Mouse (Mus musculus): Measurements from ENCODE around the gene Smco3. TPM values are rescaled to one million over a fixed set of nuclear protein-coding genes. Genes with fewer than 3 reads are reported as not detected.

Smco3 gene
- polyA plus RNA-seq, 1 experiment from 2014 or later, result 1.6 TPM

DNA sequence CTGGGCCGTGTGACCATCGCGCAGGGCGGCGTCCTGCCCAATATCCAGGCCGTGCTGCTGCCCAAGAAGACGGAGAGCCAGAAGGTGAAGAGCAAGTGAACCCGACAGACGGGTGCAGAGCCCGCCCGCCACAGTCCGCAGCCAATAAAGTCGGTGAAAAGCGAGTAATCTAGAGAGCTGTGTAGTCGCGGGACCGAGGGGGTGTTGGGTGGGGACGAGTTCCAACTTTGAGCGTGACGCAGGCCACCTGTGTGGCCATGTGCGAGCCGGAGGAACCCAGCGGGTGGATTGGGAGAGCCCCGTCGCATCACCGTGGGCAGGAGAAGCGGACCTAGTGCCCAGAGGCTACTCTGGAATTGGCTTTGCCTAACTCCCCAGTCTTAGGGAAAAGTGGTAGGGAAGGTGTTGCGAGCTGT is 26.6 kb downstream of the Smco3 start:
- Histone ChIP-seq H3K27ac (ENCODE audit: low read depth) (peak overlapping the region; percentile 54; the same call in 1 of the 2 replicates), H3K4me2 (peak overlapping the region; percentile 95), H3K36me3 (ENCODE audit: insufficient read depth) (peaks cover 22% of the 10 kb centered on the region), H3K27me3 (ENCODE audit: insufficient read depth, low read length) (no peaks in the 10 kb centered on the region), H3K4me1 (ENCODE audit: insufficient read depth) (peaks cover 10% of the 10 kb centered on the region; the same call in 1 of the 2 replicates), H3K9ac (peak overlapping the region; percentile 68), H3K4me3 (ENCODE audit: low read depth, low read length) (peak overlapping the region; percentile 83), H3K9me3 (ENCODE audit: low read depth, low read length) (no peaks in the 10 kb centered on the region)
- ATAC-seq (ENCODE audit: insufficient read depth) (peak; percentile 29), DNase-seq (peak; percentile 31)
- TF ChIP-seq CTCF (IDR thresholded peaks at IDR 0.05; ENCODE audit: low read depth), result no peak
- under 1% methylated on average over 27 of the region's 28 CpGs for WGBS

DNA sequence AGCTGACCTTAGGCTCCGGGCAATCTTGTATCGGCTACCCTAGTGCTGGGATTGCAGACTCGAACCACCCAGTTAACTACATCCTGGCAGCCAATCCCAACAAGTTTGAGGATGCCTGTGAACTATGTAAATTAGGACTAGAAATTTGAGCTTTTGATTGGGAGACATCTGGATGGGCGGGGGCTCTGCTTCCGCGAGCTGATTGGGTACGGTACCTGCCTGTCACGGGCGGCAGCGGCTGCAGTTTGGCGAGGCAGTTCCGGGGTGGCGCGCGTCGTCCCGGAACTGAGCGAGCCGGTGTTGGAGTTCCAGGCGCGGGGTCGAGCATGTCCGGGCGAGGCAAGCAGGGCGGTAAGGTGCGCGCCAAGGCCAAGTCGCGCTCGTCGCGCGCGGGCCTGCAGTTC is 27.2 kb downstream of the Smco3 start, which contains the start of gene H2afj:
TSS of gene H2afj (plus strand) at position 231 of the 404 bp plus-strand sequence.
- H3K36me3 ChIP-seq (ENCODE audit: insufficient read depth), result peaks cover 16% of the 10 kb centered on the region
- peak within 1 kb of the TSS; percentile 68 for H3K9ac ChIP-seq
- ATAC-seq (ENCODE audit: insufficient read depth) (peak; percentile 77), DNase-seq (peak; percentile 99)
- under 1% methylated on average over 34 of the region's 34 CpGs for WGBS
- no peak for TF ChIP-seq CTCF (IDR thresholded peaks at IDR 0.05; ENCODE audit: low read depth)
- peak within 1 kb of the TSS; percentile 83 for H3K4me3 ChIP-seq (ENCODE audit: low read depth, low read length)
- peak within 1 kb of the TSS; percentile 95 for H3K4me2 ChIP-seq
- H3K27me3 ChIP-seq (ENCODE audit: insufficient read depth, low read length), result no peaks in the 10 kb centered on the region
- H3K27ac ChIP-seq (ENCODE audit: low read depth), result peak within 1 kb of the TSS; percentile 87
- peaks cover 15% of the 10 kb centered on the region for H3K4me1 ChIP-seq (ENCODE audit: insufficient read depth)
- no peaks in the 10 kb centered on the region for H3K9me3 ChIP-seq (ENCODE audit: low read depth, low read length)

DNA sequence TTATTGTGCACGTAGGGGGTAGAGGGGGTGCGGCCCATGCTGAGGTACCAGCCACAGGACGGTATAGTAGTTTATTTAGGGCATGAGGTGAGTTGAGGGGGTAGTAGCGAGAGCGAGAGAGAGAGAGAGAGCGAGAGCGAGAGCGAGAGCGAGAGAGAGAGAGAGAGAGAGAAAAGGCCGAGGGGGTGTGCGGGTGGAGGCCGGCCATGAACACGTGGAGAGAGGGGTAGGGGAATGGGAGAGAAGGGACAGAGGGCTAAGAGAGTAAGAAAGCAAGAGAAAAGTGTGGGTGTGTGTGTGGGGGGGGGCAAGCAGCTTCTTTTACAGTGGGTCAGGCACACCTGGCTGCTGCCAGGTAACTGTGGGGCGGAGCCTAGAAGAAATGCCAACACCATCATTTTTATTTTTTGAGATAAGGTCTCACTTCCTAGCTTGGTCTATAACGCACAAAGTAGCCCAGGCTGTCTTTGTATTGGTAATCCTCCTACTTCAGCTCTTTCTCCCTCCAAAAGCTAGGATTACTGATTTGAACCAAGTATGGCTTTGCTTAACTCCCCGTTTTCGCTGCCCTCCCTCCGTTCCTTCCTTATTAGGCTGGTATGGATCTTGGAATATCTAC is 27.7 kb downstream of the Smco3 start:
- TF ChIP-seq CTCF (IDR thresholded peaks at IDR 0.05; ENCODE audit: low read depth), result no peak
- H3K36me3 ChIP-seq (ENCODE audit: insufficient read depth), result peaks cover 11% of the 10 kb centered on the region
- 33% methylated on average over 18 of the region's 18 CpGs for WGBS
- peak overlapping the region; percentile 87 for H3K27ac ChIP-seq (ENCODE audit: low read depth)
- peak overlapping the region; percentile 83 for H3K4me3 ChIP-seq (ENCODE audit: low read depth, low read length)
- H3K9me3 ChIP-seq (ENCODE audit: low read depth, low read length), result no peaks in the 10 kb centered on the region
- peak overlapping the region; percentile 41 for H3K9ac ChIP-seq
- peaks cover 15% of the 10 kb centered on the region for H3K4me1 ChIP-seq (ENCODE audit: insufficient read depth)
- ATAC-seq (ENCODE audit: insufficient read depth) (no peak; the same call in 1 of the 2 replicates), DNase-seq (peak; percentile 32)
- no peaks in the 10 kb centered on the region for H3K27me3 ChIP-seq (ENCODE audit: insufficient read depth, low read length)
- peak overlapping the region; percentile 95 for H3K4me2 ChIP-seq

DNA sequence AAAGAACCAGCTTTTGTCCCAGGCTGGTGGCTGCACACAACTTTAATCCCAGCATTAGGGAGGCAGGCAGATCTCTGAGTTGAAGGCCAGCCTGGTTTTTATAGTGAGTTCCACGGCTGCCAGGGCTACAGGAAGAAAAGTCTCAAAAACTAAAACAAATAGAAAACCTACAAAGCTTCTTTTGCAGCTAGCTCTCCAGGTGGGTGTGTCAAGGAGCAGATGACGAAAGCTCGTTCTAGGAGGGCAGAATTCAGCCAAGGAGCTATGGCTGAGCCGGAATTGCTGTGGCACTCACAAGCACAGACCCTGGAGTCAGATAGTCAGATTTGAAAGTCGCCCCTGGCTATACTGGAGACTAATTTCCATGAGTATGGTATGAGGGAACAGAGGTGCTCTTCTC is 28.4 kb downstream of the Smco3 start:
- Histone ChIP-seq H3K9ac (no peak overlapping the region; the same call in 1 of the 2 replicates), H3K4me2 (peak overlapping the region; percentile 95), H3K27ac (ENCODE audit: low read depth) (peak overlapping the region; percentile 87), H3K4me1 (ENCODE audit: insufficient read depth) (peaks cover 15% of the 10 kb centered on the region), H3K9me3 (ENCODE audit: low read depth, low read length) (no peaks in the 10 kb centered on the region), H3K36me3 (ENCODE audit: insufficient read depth) (peaks cover 4% of the 10 kb centered on the region; the same call in 1 of the 2 replicates), H3K27me3 (ENCODE audit: insufficient read depth, low read length) (no peaks in the 10 kb centered on the region), H3K4me3 (ENCODE audit: low read depth, low read length) (peak overlapping the region; percentile 83; the same call in 1 of the 2 replicates)
- TF ChIP-seq CTCF (IDR thresholded peaks at IDR 0.05; ENCODE audit: low read depth), result no peak
- no peak for ATAC-seq (ENCODE audit: insufficient read depth)
- 49% methylated on average over 5 of the region's 5 CpGs for WGBS
- peak; percentile 67 for DNase-seq

DNA sequence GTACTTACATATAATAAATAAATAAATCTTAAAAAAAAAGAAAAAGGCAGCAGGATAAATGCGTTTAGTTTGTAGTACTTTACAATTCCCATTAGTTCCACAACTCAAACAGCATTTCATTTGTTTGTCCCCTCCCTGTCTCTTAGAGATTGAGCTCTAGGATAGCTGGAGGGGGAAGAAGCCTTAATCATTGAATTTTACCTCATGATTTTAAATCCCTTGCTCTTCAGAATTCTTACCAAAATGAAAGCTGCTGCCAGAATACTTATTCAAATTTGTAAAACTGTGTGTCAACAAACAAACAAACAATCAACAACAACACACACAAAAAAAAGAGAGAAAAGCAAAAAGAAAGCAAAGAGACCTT is 29.9 kb downstream of the Smco3 start:
- Histone ChIP-seq H3K27me3 (ENCODE audit: insufficient read depth, low read length) (no peaks in the 10 kb centered on the region), H3K36me3 (ENCODE audit: insufficient read depth) (no peaks in the 10 kb centered on the region), H3K27ac (ENCODE audit: low read depth) (peak overlapping the region; percentile 100; the same call in 1 of the 2 replicates), H3K4me1 (ENCODE audit: insufficient read depth) (peaks cover 15% of the 10 kb centered on the region), H3K9me3 (ENCODE audit: low read depth, low read length) (no peaks in the 10 kb centered on the region), H3K4me3 (ENCODE audit: low read depth, low read length) (no peak overlapping the region), H3K4me2 (peak overlapping the region; percentile 92; the same call in 1 of the 2 replicates), H3K9ac (no peak overlapping the region)
- 74% methylated on average over 1 of the region's 1 CpGs for WGBS
- no peak for TF ChIP-seq CTCF (IDR thresholded peaks at IDR 0.05; ENCODE audit: low read depth)
- DNase-seq (no peak), ATAC-seq (ENCODE audit: insufficient read depth) (no peak)

DNA sequence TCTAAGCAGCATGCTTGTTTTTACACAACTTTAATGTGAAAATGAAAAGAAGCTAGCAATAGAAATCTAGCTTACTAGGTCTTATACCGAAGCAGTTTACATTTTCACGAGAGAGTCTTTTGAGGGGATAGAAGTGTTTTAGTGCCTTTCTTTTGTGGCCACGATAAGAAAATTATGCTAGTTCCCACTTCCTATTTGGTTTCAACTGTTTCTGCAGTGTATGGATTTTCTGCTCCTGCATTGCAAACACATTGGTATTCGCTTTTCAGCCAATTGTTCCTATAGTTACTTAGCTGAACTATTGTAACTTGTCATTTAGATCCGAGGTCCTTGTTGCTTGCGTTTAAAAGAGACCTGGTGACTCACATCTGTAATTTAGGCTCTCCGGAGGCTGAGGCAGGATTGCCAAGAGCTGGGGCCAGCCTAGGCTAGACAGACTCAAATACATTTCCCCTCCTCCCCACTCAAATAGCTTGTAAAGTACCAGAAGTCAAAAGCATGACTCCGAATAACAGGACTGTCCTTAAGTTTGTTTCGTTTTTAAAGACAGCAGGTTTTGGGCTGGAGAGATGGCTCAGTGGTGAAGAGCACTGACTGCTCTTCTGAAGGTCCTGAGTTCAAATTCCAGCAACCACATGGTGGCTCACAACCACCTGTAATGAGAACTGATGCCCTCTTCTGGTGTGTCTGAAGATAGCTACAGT is 30.4 kb downstream of the Smco3 start:
- ATAC-seq (ENCODE audit: insufficient read depth), result no peak
- Histone ChIP-seq H3K27ac (ENCODE audit: low read depth) (peak overlapping the region; percentile 100), H3K36me3 (ENCODE audit: insufficient read depth) (no peaks in the 10 kb centered on the region), H3K4me3 (ENCODE audit: low read depth, low read length) (peak overlapping the region; percentile 72), H3K9ac (peak overlapping the region; percentile 50), H3K9me3 (ENCODE audit: low read depth, low read length) (no peaks in the 10 kb centered on the region), H3K4me1 (ENCODE audit: insufficient read depth) (peaks cover 15% of the 10 kb centered on the region), H3K4me2 (peak overlapping the region; percentile 92), H3K27me3 (ENCODE audit: insufficient read depth, low read length) (no peaks in the 10 kb centered on the region)
- WGBS, result 26% methylated on average over 9 of the region's 9 CpGs
- peak; percentile 52 for DNase-seq
- no peak for TF ChIP-seq CTCF (IDR thresholded peaks at IDR 0.05; ENCODE audit: low read depth)
